Mouse (Mus musculus) liver, embryonic 18 days (tissue): ENCODE results near the gene Vmn1r229. TPM values are rescaled to one million over a fixed set of nuclear protein-coding genes. Genes with fewer than 3 reads are reported as not detected.

ENCODE experiments used
- polyA plus RNA-seq: library from polyadenylated mRNA; depleted of rRNA; stranded (reverse); fragments of >200 nt; gene quantifications from 2 replicates; pipeline ENCODE4 v1.2.3, GENCODE M21; 2012; rRNA removed

The Vmn1r229 gene
- not detected in 2 replicates for polyA plus RNA-seq

DNA sequence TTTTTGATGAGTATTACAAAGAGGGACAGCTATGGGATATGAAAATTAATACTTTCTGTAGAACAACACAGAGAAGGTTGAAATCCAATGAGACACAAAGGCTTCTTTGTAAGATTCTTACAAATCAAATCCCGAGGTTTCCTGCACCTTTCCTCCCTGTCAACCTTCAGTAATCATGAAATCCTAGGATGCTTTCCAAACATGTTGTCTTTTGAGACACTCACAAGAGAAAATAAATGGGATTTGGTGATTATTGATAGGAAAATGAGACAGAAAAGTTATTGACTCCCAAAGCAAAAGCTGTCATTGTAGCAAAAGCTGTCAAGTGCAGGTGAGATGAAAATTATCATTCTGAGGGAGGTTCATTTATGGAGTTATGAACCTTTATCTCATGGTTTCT is at the start of gene Vmn1r229:
TSS of gene Vmn1r229 (plus strand) at position 301 of the 400 bp plus-strand sequence.

DNA sequence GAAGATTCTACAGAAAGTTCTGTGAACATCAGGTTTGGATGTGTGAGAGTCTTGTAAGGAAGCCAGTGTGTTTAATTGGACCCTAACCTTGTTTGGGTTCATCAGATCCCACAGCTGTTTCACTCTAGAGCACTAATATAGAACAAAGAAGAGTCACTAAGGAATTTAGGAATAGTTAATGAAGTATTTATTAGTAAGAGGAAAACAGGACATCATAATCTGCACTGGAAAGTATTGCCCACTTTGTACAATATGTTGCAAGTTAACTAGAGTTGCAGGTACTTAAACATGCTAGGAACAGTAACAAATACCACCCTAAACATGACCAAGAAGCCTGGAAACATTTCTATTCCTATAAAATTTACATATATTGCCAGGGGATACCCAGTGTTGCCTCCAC is 25.3 kb upstream of the Vmn1r229 start, which contains the start of gene Vmn1r228:
TSS of gene Vmn1r228 (minus strand) at position 101 of the 400 bp plus-strand sequence.

DNA sequence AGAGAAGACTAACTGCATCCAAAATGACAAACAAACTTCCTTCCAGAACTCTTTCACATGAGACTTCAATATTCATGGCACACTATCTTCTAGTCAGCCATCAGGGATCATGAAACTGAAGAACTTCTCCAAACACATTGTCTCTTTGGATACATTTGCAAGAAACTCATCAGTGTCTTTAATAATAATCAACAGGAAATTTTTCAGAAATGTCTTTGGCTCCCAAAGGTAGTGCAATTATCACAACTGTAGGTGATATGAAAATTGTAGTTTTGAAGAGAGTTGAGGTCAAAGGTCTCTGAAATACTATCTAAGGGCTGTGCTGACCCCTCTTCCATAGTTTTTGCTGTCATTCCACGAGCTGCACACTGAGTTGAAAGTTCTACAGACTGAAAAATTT is 28.8 kb downstream of the Vmn1r229 start, which contains the start of gene Vmn1r230:
TSS of gene Vmn1r230 (plus strand) at position 301 of the 400 bp plus-strand sequence.

Other genes with a start within 250 kb of the Vmn1r229 start
- not detected in 2 replicates for gene Vmn2r109, start 246.8 kb upstream of the Vmn1r229 start, polyA plus RNA-seq
- not detected in 2 replicates for gene Vmn2r110, start 215.1 kb upstream of the Vmn1r229 start, polyA plus RNA-seq
- not detected in 2 replicates for gene Fpr-rs3, start 186.7 kb upstream of the Vmn1r229 start, polyA plus RNA-seq
- gene Vmn1r226, start 128.7 kb upstream of the Vmn1r229 start, polyA plus RNA-seq = not detected in 2 replicates
- not detected in 2 replicates for gene Vmn1r227, start 81.7 kb upstream of the Vmn1r229 start, polyA plus RNA-seq
- not detected in 2 replicates for gene Vmn1r228, start 25.4 kb upstream of the Vmn1r229 start, polyA plus RNA-seq
- not detected in 2 replicates for gene Vmn1r230, start 28.9 kb downstream of the Vmn1r229 start, polyA plus RNA-seq
- gene Vmn1r231, start 93.5 kb downstream of the Vmn1r229 start, polyA plus RNA-seq = not detected in 2 replicates
- gene Vmn1r232, start 108.2 kb downstream of the Vmn1r229 start, polyA plus RNA-seq = not detected in 2 replicates
- gene Ppp2r1a, start 133.8 kb downstream of the Vmn1r229 start, polyA plus RNA-seq = 53.2 and 55.4 TPM in 2 replicates
- gene Vmn1r233, start 184.9 kb downstream of the Vmn1r229 start, polyA plus RNA-seq = not detected in 2 replicates
- 3.9 and 4.0 TPM in 2 replicates for gene Zfp160, start 197.3 kb downstream of the Vmn1r229 start, polyA plus RNA-seq